Mouse (Mus musculus) Patski (cell line): ENCODE results near the gene Snx29. TPM values are rescaled to one million over a fixed set of nuclear protein-coding genes. Genes with fewer than 3 reads are reported as not detected.
A peak's percentile ranks its signal among the peaks of the same experiment; 100 is the strongest.

Experiments used
- ATAC-seq: fragments of 100-300 bp; one replicate; pipeline ENCODE4 v1.8.0; 2021
- CTCF ChIA-PET: fragments of 350-600 bp; sonication (Branson Sonifier 250); formaldehyde crosslinking; loops from one replicate; lab custom pipeline; 2022; ENCODE audit warnings: inconsistent platforms; lab: Charles Lee
- POLR2A ChIA-PET: fragments of 350-600 bp; sonication (Branson Sonifier 250); formaldehyde crosslinking; loops from one replicate; lab custom pipeline; 2022; ENCODE audit warnings: antibody characterized with exemption, inconsistent platforms; lab: Charles Lee
- DNase-seq: peaks from one replicate; pipeline ENCODE4 v3.0.0-alpha.2; 2011; ENCODE audit warnings: low read depth, low spot score
- H3K27me3 ChIP-seq: fragments of 371-371 bp; one replicate; pipeline ENCODE4 v1.5.1; 2021
- CTCF ChIP-seq: fragments of 100-300 bp; IDR thresholded peaks from one replicate; pipeline ENCODE4 v1.5.1; 2021
- in situ Hi-C: fragments of 300-500 bp; cut with MboI; formaldehyde crosslinking; loops from 3 replicates; pipeline ENCODE4 v1.11.1; 2018; ENCODE audit warnings: low pct_unique_long_range_greater_than_20kb, mixed read lengths
- polyA plus RNA-seq: library from polyadenylated mRNA; unstranded; gene quantifications from one replicate; pipeline ENCODE4 v1.2.3, GENCODE M21; 2021

Snx29 gene
- polyA plus RNA-seq, 1 experiment from 2014 or later, result 11.9 TPM

DNA sequence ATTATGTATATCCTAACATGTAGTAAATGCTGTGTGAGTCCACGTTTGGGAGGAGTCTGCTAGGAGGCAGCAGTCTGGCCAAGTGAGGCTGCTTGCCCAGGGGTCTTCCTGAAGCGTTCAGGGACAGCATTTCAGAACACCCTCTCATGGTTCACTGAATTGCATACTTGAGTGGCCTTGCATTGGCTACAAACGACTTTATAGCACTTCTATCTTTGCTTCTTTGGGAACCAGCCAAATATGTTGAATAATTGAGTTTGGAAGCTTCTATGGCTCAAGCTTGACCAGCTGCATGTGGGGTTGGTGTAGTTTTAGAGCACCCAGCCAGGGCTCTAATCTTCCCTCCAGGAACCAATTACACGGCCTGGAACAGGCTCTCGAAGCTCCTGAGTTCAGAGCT is 307.8 kb downstream of the Snx29 start:
- ATAC-seq, result peak; percentile 47
- CTCF ChIA-PET, result interaction anchor here (1.2 to 2.3 kb wide), 2 partner anchors 11 to 40 kb away, joined by 3 to 5 read pairs; no protein-coding TSS in a partner anchor
- no peak for TF ChIP-seq CTCF
- in situ Hi-C loops, result no loop called here
- no peak for DNase-seq
- POLR2A ChIA-PET, result no interaction called here
- no peaks in the 10 kb centered on the region for H3K27me3 ChIP-seq

DNA sequence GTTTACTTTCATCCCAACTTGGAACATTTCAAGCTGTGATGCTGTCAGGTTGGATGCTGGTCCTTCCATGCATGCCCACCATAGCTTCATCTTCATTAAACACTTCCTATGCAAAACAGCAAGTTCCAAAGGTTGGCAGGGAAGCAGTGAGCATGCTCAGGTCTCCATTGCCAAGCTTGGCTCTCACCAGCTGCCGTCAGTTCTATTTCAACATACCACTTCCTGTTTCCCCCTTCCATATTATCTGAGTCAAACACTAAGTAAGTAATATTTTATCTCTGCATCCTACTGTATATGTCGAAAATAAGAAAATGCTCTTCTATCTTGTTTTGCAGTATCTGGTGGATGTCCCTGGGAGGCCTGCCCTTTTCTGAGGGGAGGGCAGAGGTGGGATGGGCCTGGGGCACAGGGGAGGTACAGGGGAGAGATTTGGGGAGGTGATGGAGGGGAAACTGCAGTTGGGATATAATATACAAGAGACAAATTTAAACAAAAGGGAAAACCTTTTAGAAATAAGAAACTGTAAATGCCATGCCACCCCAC is 309.6 kb downstream of the Snx29 start:
- ChIA-PET POLR2A (no interaction called here), CTCF (interaction anchor here (1.0 kb wide), 1 partner anchor 13 kb away, joined by 3 read pairs; no protein-coding TSS in a partner anchor)
- DNase-seq (no peak), ATAC-seq (no peak)
- no peak for TF ChIP-seq CTCF
- in situ Hi-C loops, result no loop called here
- no peaks in the 10 kb centered on the region for H3K27me3 ChIP-seq

DNA sequence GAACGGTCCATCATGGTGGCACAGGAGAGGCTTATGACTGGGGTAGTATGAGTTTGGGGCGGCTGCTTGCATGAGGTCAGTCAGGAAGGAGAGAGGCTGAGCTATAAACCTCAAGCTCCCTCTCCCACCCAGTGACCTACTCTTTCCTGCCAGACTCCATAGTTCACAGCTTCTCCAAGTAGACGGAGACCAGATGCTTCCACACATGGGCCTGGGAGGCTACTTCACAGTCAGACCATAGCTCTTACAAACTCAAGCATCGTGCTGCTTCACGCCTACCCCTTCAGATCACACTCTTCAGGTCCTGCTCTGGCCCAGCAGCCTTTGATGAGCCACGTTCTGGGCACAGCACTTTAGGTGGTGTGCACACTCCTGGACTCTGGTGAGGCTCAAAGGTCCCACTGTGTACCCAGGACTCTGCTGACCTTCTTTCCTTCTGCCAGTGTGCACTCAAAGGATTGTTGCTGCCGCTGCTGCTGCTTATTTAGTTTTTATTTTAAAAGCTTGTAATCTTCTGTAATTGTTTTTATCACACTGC is 313.6 kb downstream of the Snx29 start:
- ATAC-seq (no peak), DNase-seq (no peak)
- in situ Hi-C loops, result no loop called here

DNA sequence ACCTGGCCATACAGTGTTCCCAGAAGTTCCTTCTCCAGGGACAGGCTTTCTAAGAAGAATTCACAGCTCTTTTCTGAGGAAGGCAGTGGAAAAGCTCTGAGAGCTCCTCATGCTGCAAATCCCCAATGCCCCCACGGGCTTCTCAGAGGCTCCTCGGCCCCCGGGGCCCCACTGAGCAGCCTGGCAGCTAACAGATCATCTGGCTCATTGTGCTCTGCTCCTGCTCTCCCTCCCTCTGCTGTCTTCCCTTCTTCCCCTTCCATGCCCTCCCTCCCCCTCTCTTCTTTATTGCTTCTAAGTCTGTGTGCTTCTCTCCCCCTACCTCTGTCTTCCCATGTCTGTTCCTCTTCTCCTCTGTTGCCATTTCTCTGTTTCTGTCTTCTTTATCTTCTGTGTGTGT is 314.2 kb downstream of the Snx29 start:
- CTCF ChIA-PET, result interaction anchor here (2.2 kb wide), 1 partner anchor 10 kb away, joined by 8 read pairs; no protein-coding TSS in a partner anchor
- no peak for TF ChIP-seq CTCF
- no peak for DNase-seq
- no peaks in the 10 kb centered on the region for H3K27me3 ChIP-seq
- in situ Hi-C loops, result no loop called here
- no peak for ATAC-seq
- POLR2A ChIA-PET, result no interaction called here

More for the DNA sequence above, 313.6 kb downstream of the Snx29 start:
- CTCF ChIA-PET, result interaction anchor here (1.0 to 2.2 kb wide), 2 partner anchors 9 to 11 kb away, joined by 3 to 8 read pairs; no protein-coding TSS in a partner anchor
- H3K27me3 ChIP-seq, result no peaks in the 10 kb centered on the region
- POLR2A ChIA-PET, result no interaction called here
- TF ChIP-seq CTCF, result no peak

DNA sequence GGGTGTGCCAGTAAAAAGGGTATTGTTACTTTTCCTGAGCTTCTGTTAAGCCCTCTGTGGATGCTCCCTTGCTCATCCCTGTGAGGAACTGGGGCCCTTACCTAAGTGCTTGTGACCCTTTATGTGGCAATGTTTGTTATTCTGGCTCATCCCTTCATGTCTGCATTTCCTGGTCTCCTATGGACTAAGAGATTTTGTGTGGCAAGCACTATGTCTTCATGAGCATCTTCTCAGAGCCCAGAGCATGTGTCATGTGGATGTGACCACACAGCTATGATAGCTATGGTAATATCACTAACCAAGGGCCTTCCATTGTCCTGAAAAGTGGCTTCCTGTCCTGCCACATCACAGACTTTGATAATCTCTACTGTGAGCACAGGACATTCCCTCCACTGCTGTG is 315.1 kb downstream of the Snx29 start:
- CTCF ChIA-PET, result interaction anchor here (1.4 to 2.2 kb wide), 3 partner anchors 9 to 14 kb away, joined by 4 to 8 read pairs (median 6); no protein-coding TSS in a partner anchor
- in situ Hi-C loops, result no loop called here
- POLR2A ChIA-PET, result no interaction called here
- ATAC-seq (no peak), DNase-seq (no peak)
- H3K27me3 ChIP-seq, result no peaks in the 10 kb centered on the region
- no peak for TF ChIP-seq CTCF

DNA sequence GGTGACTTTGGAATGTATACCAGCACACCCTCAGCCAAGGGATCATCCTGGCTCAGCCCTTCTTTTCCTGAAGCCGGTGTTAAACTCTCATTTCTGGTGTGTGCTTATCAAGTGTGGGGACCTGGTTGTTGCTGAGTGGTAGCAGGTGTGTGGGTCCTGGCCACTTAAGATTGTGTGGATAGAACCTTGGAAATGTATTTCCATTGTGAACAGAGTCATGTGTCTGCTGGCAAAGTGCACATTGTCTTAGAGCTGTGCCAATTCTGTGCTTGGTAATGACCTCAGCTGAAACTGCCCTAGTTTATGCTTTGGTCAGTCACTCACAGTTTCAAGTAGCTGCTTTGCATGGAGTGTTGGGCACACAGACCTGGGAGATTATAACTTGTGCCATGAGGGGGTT is 316.0 kb downstream of the Snx29 start:
- no peak for ATAC-seq
- POLR2A ChIA-PET, result interaction anchor here (0.7 kb wide), 1 partner anchor 554 kb away, joined by 3 read pairs; no protein-coding TSS in a partner anchor
- in situ Hi-C loops, result no loop called here

DNA sequence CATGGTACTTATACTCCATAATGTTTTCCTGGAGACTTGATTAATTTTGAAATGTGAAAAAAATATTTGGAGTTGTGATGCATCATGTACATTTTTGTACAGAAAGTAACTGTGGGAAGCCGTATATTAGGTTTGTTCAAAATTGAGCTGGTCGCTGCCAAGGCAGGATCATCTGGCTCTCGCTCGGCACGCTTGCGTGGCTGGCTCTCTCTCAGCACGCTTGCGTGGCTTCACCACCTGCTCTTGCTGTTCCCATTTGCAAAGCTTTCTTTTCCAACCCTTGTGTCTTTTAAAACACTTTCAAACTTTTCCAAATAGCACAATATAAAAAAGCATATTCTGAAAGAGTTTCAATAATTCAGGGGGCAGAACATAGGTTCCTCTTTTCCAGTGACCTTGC is 317.2 kb downstream of the Snx29 start:
- CTCF ChIA-PET, result interaction anchor here (1.9 kb wide), 1 partner anchor 13 kb away, joined by 6 read pairs; no protein-coding TSS in a partner anchor
- in situ Hi-C loops, result no loop called here
- POLR2A ChIA-PET, result interaction anchor here (0.7 kb wide), 1 partner anchor 48 kb away, joined by 3 read pairs; no protein-coding TSS in a partner anchor
- H3K27me3 ChIP-seq, result no peaks in the 10 kb centered on the region
- ATAC-seq (no peak), DNase-seq (no peak)
- TF ChIP-seq CTCF, result no peak

More for the DNA sequence above, 316.0 kb downstream of the Snx29 start:
- DNase-seq, result no peak
- H3K27me3 ChIP-seq, result no peaks in the 10 kb centered on the region
- CTCF ChIA-PET, result interaction anchor here (1.4 to 1.9 kb wide), 3 partner anchors 9 to 13 kb away, joined by 4 to 6 read pairs (median 6); no protein-coding TSS in a partner anchor
- TF ChIP-seq CTCF, result no peak

DNA sequence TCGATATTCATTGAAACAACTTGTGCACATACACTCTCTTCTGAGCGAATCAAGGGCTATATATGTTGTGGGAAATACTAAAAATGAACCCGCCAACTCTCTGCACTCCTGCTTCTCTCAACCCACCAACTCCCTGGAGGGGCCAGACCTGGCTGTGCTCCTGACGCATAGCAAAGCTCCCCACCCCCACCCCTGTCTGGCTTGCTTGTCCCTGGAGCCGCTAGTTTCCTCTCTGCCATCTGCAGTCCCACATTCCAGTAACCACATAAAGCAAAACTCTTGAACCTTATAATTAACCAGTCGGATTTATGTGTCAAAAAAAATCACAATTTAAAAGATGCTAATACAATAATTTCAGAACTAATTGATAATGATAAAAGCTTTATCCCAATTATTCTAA is 320.9 kb downstream of the Snx29 start:
- POLR2A ChIA-PET, result no interaction called here
- no peak for ATAC-seq
- DNase-seq, result no peak
- no peaks in the 10 kb centered on the region for H3K27me3 ChIP-seq
- CTCF ChIA-PET, result interaction anchor here (1.4 kb wide), 1 partner anchor 66 kb away, joined by 4 read pairs; no protein-coding TSS in a partner anchor
- no peak for TF ChIP-seq CTCF
- in situ Hi-C loops, result no loop called here

DNA sequence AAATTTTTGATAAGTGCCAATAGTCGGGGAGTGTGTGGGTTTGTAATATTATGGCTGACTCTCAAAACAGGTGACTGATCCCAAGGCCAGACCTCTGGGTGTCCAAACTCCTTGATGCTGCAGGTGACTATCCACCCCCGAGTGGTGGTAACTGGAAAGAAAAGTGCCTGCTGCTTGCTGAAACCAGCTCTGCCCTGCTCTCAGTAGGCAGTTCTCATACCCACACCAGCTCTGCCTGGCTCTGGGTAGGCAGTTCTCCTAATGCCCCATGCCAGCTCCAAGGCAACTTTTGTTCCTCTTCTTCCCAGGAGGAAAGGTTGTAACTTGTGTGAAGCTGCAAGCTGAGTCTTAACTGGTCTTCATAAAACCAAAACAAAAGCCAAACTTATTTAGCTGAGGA is 321.7 kb downstream of the Snx29 start:
- ATAC-seq (no peak), DNase-seq (no peak)
- no peaks in the 10 kb centered on the region for H3K27me3 ChIP-seq
- in situ Hi-C loops, result no loop called here
- ChIA-PET POLR2A (interaction anchor here (0.6 kb wide), 1 partner anchor 503 kb away, joined by 3 read pairs; no protein-coding TSS in a partner anchor), CTCF (interaction anchor here (1.3 to 1.8 kb wide), 3 partner anchors 12 to 137 kb away, joined by 3 to 4 read pairs (median 3); no protein-coding TSS in a partner anchor)
- no peak for TF ChIP-seq CTCF

DNA sequence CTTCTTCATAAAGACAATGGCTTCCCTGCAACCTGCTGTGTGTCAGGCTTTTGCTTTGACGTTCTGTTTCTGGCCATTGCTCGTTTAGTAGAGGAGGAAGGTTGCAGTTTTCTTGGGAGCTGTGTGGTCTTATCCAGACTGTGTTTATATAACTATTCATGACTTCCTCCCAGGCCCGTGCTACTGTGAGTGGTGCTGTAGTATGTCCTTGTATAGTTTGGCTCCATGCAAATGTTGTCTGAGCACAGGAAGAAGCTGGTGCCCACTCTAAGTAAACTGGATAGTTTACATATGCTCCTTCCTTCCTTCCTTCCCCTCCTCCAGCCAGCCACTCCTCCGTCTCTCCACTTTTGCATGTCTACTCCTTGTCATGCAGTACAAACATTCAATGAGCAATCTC is 323.0 kb downstream of the Snx29 start:
- no peak for ATAC-seq
- in situ Hi-C loops, result no loop called here
- no peaks in the 10 kb centered on the region for H3K27me3 ChIP-seq
- TF ChIP-seq CTCF, result no peak
- CTCF ChIA-PET, result interaction anchor here (0.9 to 1.8 kb wide), 4 partner anchors 12 to 138 kb away, joined by 3 to 4 read pairs (median 3); no protein-coding TSS in a partner anchor
- POLR2A ChIA-PET, result interaction anchor here (0.7 kb wide), 1 partner anchor 336 kb away, joined by 3 read pairs; no protein-coding TSS in a partner anchor
- DNase-seq, result no peak
